Mouse (Mus musculus): Measurements from ENCODE around the gene Mtus2.

- TF ChIP-seq CTCF (IDR thresholded peaks at IDR 0.05; ENCODE audit: extremely low read depth, insufficient read depth, low read length), result no peak
- no peak for TF ChIP-seq POLR2A (IDR thresholded peaks at IDR 0.05; ENCODE audit: extremely low read depth, insufficient read depth, low read length)
These were observed 398.7 kb downstream of the Mtus2 start for GRCm38 (mm10) chr5:148355822-148356221.

Measured in cortical plate, adult 2 months (tissue).